Mouse (Mus musculus): ENCODE data around the gene Wdr31. TPM values are rescaled to one million over a fixed set of nuclear protein-coding genes. Genes with fewer than 3 reads are reported as not detected.
A peak's percentile ranks its signal among the peaks of the same experiment; 100 is the strongest.

Wdr31 gene
- polyA plus RNA-seq, 1 experiment, result 8.0 TPM

DNA sequence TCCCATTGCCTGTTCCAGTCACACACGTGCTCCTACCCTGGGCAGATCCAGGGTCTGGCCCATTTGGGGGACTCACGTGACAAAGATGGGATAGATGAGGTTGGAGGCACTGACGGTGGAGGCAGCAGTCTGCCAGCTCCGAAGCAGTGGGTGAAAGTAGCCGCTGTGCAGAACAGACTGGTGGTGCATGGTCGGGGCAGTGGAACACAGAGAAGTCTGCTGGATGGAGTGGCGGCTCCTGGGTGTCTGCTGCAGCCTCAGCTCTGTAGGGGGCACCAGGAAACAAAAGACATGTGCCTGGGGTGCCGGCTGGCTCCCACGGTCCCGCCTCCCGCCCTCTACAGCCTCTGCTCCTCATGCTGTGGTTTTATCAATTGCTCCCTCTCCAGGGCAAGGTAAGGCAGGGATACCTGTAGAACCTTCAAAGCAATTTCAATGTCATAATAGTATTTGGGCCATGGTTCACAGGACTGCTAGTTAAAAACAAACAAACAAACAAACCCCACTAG lies 43.4 kb upstream of the Wdr31 start:
- TF ChIP-seq POLR2A (IDR thresholded peaks at IDR 0.05; ENCODE audit: borderline replicate concordance, extremely low read depth, insufficient read depth, insufficient read length, poor library complexity, severe bottlenecking) (no peak), CTCF (IDR thresholded peaks at IDR 0.05; ENCODE audit: borderline replicate concordance, extremely low read depth, insufficient read depth, insufficient read length) (no peak)
- DNase-seq (ENCODE audit: low read depth), result no peak

GRCm38 (mm10) chr4:62509946-62510345 lies 39.2 kb upstream of the Wdr31 start:
- no peak for DNase-seq (ENCODE audit: low read depth)
- no peak for TF ChIP-seq POLR2A (IDR thresholded peaks at IDR 0.05; ENCODE audit: borderline replicate concordance, extremely low read depth, insufficient read depth, insufficient read length, poor library complexity, severe bottlenecking)
- no peak for TF ChIP-seq CTCF (IDR thresholded peaks at IDR 0.05; ENCODE audit: borderline replicate concordance, extremely low read depth, insufficient read depth, insufficient read length)

DNA sequence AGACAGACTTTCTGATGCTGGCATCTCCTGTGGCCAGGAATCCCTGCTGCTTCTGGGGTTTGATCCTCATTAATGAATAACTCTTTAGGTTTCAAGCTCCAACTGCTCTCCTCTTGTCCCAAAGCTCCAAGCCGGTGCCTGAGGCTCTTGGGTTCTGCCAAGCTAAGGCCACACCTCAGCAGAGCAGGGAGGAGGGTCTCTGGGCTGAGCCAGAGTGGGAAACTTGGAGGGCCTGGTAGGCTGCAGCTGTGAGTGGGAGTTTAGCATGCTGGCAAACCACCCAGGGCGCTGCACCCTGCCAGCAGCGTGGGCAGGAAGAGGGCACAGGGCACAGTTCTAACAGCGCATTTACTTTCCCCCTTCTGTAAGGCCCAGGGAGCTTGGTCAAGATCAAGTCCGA lies 38.1 kb upstream of the Wdr31 start:
- no peak for DNase-seq (ENCODE audit: low read depth)
- TF ChIP-seq POLR2A (IDR thresholded peaks at IDR 0.05; ENCODE audit: borderline replicate concordance, extremely low read depth, insufficient read depth, insufficient read length, poor library complexity, severe bottlenecking) (no peak), CTCF (IDR thresholded peaks at IDR 0.05; ENCODE audit: borderline replicate concordance, extremely low read depth, insufficient read depth, insufficient read length) (no peak)

DNA sequence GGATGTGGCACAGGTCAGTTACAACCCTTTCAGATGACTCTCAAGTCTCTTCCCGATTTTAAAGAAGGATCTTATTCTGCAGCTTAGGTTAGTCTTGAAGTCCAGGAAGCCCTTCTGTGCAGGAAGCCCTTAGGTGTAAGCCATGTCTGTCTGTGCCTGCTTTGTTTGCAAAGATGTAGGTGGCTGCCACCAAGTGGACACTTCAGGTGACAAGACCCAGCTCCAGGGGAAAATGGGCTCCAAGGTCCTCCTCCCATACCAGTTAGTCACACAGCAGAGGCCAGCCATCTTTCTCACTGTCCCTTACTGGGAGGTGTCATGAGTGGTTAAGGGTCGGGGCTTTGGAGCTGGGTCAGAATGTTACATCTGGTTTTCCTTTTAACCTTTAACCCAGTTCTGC lies 36.1 kb upstream of the Wdr31 start:
- peak; percentile 36 for DNase-seq (ENCODE audit: low read depth)
- no peak for TF ChIP-seq POLR2A (IDR thresholded peaks at IDR 0.05; ENCODE audit: borderline replicate concordance, extremely low read depth, insufficient read depth, insufficient read length, poor library complexity, severe bottlenecking)
- TF ChIP-seq CTCF (IDR thresholded peaks at IDR 0.05; ENCODE audit: borderline replicate concordance, extremely low read depth, insufficient read depth, insufficient read length), result peak; percentile 33; the same call in 1 of the 2 replicates

- TF ChIP-seq POLR2A (IDR thresholded peaks at IDR 0.05; ENCODE audit: borderline replicate concordance, extremely low read depth, insufficient read depth, insufficient read length, poor library complexity, severe bottlenecking) (no peak), CTCF (IDR thresholded peaks at IDR 0.05; ENCODE audit: borderline replicate concordance, extremely low read depth, insufficient read depth, insufficient read length) (no peak)
- DNase-seq (ENCODE audit: low read depth), result no peak
Measured at GRCm38 (mm10) chr4:62505991-62506390, 35.3 kb upstream of the Wdr31 start.

- TF ChIP-seq CTCF (IDR thresholded peaks at IDR 0.05; ENCODE audit: borderline replicate concordance, extremely low read depth, insufficient read depth, insufficient read length), result no peak
- TF ChIP-seq POLR2A (IDR thresholded peaks at IDR 0.05; ENCODE audit: borderline replicate concordance, extremely low read depth, insufficient read depth, insufficient read length, poor library complexity, severe bottlenecking), result no peak
- DNase-seq (ENCODE audit: low read depth), result no peak
Measured at GRCm38 (mm10) chr4:62503374-62503970, 32.8 kb upstream of the Wdr31 start, which contains the start of gene Hdhd3. Gene Hdhd3 (minus strand): TSS chr4:62503467.

GRCm38 (mm10) chr4:62502969-62503368 lies 32.3 kb upstream of the Wdr31 start:
- TF ChIP-seq CTCF (IDR thresholded peaks at IDR 0.05; ENCODE audit: borderline replicate concordance, extremely low read depth, insufficient read depth, insufficient read length) (no peak), POLR2A (IDR thresholded peaks at IDR 0.05; ENCODE audit: borderline replicate concordance, extremely low read depth, insufficient read depth, insufficient read length, poor library complexity, severe bottlenecking) (no peak)
- no peak for DNase-seq (ENCODE audit: low read depth)

GRCm38 (mm10) chr4:62501964-62502732 lies 31.5 kb upstream of the Wdr31 start:
- TF ChIP-seq CTCF (IDR thresholded peaks at IDR 0.05; ENCODE audit: borderline replicate concordance, extremely low read depth, insufficient read depth, insufficient read length), result no peak
- TF ChIP-seq POLR2A (IDR thresholded peaks at IDR 0.05; ENCODE audit: borderline replicate concordance, extremely low read depth, insufficient read depth, insufficient read length, poor library complexity, severe bottlenecking), result peak; percentile 53; the same call in 1 of the 2 replicates
- DNase-seq (ENCODE audit: low read depth), result peak; percentile 96

DNA sequence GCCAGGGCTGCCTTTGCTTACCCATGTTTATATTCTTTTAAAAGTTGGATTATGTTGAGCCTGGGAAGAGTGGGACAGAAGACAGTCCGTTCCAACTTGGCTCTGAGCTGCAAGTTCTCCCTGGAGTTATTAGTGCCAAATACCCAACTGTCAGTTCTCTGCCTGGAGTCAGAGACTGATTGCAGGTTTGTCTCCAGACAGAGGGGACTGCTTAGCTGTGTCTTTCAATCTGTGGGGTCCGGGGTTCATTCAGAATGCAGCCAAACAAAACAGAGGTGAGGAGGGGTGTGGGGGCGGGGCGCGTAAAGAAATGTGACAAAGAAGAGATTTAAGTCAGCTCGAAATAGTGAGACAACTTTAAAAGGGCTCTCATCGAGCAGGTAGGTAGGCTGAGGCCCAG lies 30.8 kb upstream of the Wdr31 start:
- TF ChIP-seq POLR2A (IDR thresholded peaks at IDR 0.05; ENCODE audit: borderline replicate concordance, extremely low read depth, insufficient read depth, insufficient read length, poor library complexity, severe bottlenecking) (no peak), CTCF (IDR thresholded peaks at IDR 0.05; ENCODE audit: borderline replicate concordance, extremely low read depth, insufficient read depth, insufficient read length) (no peak)
- peak; percentile 38 for DNase-seq (ENCODE audit: low read depth)

- TF ChIP-seq POLR2A (IDR thresholded peaks at IDR 0.05; ENCODE audit: borderline replicate concordance, extremely low read depth, insufficient read depth, insufficient read length, poor library complexity, severe bottlenecking) (no peak), CTCF (IDR thresholded peaks at IDR 0.05; ENCODE audit: borderline replicate concordance, extremely low read depth, insufficient read depth, insufficient read length) (no peak)
- no peak for DNase-seq (ENCODE audit: low read depth)
Measured at GRCm38 (mm10) chr4:62500799-62501198, 30.1 kb upstream of the Wdr31 start.

DNA sequence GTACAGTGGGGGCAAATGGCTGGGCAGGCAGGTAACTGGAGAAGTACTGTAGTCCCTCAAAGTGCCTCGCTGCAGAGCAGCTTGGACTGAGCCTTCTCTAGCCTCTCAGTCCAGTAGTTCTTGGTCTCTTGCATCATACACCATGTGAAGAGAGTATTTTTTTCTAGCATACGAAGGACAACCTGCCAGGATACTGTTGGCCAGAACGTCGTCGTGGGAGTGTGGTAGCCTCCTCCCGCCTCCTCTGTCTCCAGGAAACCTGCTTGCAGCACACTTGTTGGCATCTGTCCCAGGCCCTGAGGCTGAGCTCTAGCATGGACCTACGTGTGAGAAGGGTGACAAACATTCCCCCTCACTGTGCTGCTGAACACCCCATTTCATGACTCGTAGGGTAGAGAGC lies 26.1 kb upstream of the Wdr31 start:
- TF ChIP-seq CTCF (IDR thresholded peaks at IDR 0.05; ENCODE audit: borderline replicate concordance, extremely low read depth, insufficient read depth, insufficient read length) (no peak), POLR2A (IDR thresholded peaks at IDR 0.05; ENCODE audit: borderline replicate concordance, extremely low read depth, insufficient read depth, insufficient read length, poor library complexity, severe bottlenecking) (no peak)
- DNase-seq (ENCODE audit: low read depth), result peak; percentile 52

Measured in brain, embryonic 14.5 days (tissue).